Mouse (Mus musculus) limb, embryonic 13.5 days (tissue): ENCODE data around the gene Krt27. TPM values are rescaled to one million over a fixed set of nuclear protein-coding genes. Genes with fewer than 3 reads are reported as not detected.

Source experiments
- ATAC-seq: fragments of 200-750 bp; cut with Nextera tagmentation; 2 replicates; pipeline ENCODE4 v1.8.0; 2017; ENCODE audit warnings: low read depth, moderate number of reproducible peaks, moderate TSS enrichment; ENCODE audit not compliant: low FRiP score
- H3K27ac ChIP-seq: fragments of 300-500 bp; sonication (generic); 2 replicates; pipeline ENCODE4 v1.5.1; 2015; ENCODE audit warnings: inconsistent platforms, mild to moderate bottlenecking, moderate library complexity
- H3K27me3 ChIP-seq: fragments of 300-500 bp; sonication (generic); 2 replicates; pipeline ENCODE4 v1.6.1; 2015; ENCODE audit warnings: mild to moderate bottlenecking, inconsistent platforms
- H3K36me3 ChIP-seq: fragments of 300-500 bp; sonication (generic); 2 replicates; pipeline ENCODE4 v1.6.1; 2015; ENCODE audit warnings: inconsistent platforms, mild to moderate bottlenecking, moderate library complexity
- H3K4me1 ChIP-seq: fragments of 300-500 bp; sonication (generic); 2 replicates; pipeline ENCODE4 v1.6.1; 2015; ENCODE audit warnings: inconsistent platforms
- H3K4me2 ChIP-seq: fragments of 300-500 bp; sonication (generic); replicated peaks from 2 replicates; pipeline ENCODE4 v1.6.1; 2015; ENCODE audit warnings: inconsistent platforms, mild to moderate bottlenecking, moderate library complexity
- H3K4me3 ChIP-seq: fragments of 300-500 bp; sonication (generic); 2 replicates; pipeline ENCODE4 v1.5.1; 2015; ENCODE audit warnings: moderate library complexity, mild to moderate bottlenecking, inconsistent platforms
- H3K9ac ChIP-seq: fragments of 300-500 bp; sonication (generic); 2 replicates; pipeline ENCODE4 v1.6.1; 2015; ENCODE audit warnings: mild to moderate bottlenecking, inconsistent platforms
- H3K9me3 ChIP-seq: fragments of 300-500 bp; sonication (generic); 2 replicates; pipeline ENCODE4 v1.6.1; 2016; ENCODE audit warnings: inconsistent platforms
- WGBS: fragments of 180-500 bp; shearing (Covaris S2); methylation state at CpG from one replicate; pipeline ENCODE4 v1.1.7; 2015; 5-methylcytosine and 5-hydroxymethylcytosine counted together
- polyA plus RNA-seq: library from polyadenylated mRNA; unstranded; fragments of >200 nt; fragmentation: Nextera tagmentation; extraction: Ambion mirVana; gene quantifications from 2 replicates; pipeline ENCODE4 v1.2.1, GENCODE M21; 2015

Krt27 gene
- polyA plus RNA-seq, result not detected in 2 replicates

- H3K9ac ChIP-seq, result no peak within 1 kb of the TSS
- H3K4me1 ChIP-seq, result no peaks in the 10 kb centered on the region
- no peaks in the 10 kb centered on the region for H3K9me3 ChIP-seq
- no peak within 1 kb of the TSS for H3K4me3 ChIP-seq
- peaks cover 11% of the 10 kb centered on the region; the same call in 1 of the 2 replicates for H3K27me3 ChIP-seq
- H3K36me3 ChIP-seq, result no peaks in the 10 kb centered on the region
- ATAC-seq, result no peak
- WGBS, result 76% methylated on average over 12 of the region's 12 CpGs
- no peak within 1 kb of the TSS for H3K4me2 ChIP-seq
- no peak within 1 kb of the TSS for H3K27ac ChIP-seq
Measured at GRCm38 (mm10) chr11:99351004-99351403, at the start of gene Krt27. Gene Krt27, minus strand, starts transcription at chr11:99351104.

GRCm38 (mm10) chr11:99399956-99400549 lies 49.1 kb upstream of the Krt27 start:
- no peaks in the 10 kb centered on the region for H3K36me3 ChIP-seq
- H3K4me3 ChIP-seq, result no peak overlapping the region
- H3K27ac ChIP-seq, result no peak overlapping the region
- H3K9me3 ChIP-seq, result no peaks in the 10 kb centered on the region
- H3K4me1 ChIP-seq, result no peaks in the 10 kb centered on the region
- ATAC-seq, result no peak
- peaks cover 17% of the 10 kb centered on the region; the same call in 1 of the 2 replicates for H3K27me3 ChIP-seq
- 86% methylated on average over 13 of the region's 13 CpGs for WGBS
- H3K4me2 ChIP-seq, result no peak overlapping the region
- no peak overlapping the region for H3K9ac ChIP-seq

- ATAC-seq, result no peak
- Histone ChIP-seq H3K9me3 (no peaks in the 10 kb centered on the region), H3K36me3 (no peaks in the 10 kb centered on the region), H3K27ac (no peak overlapping the region), H3K9ac (no peak overlapping the region), H3K4me2 (no peak overlapping the region), H3K4me3 (no peak overlapping the region), H3K4me1 (no peaks in the 10 kb centered on the region), H3K27me3 (peaks cover 17% of the 10 kb centered on the region; the same call in 1 of the 2 replicates)
- WGBS, result 67% methylated on average over 8 of the region's 8 CpGs
Measured at GRCm38 (mm10) chr11:99398832-99399231, 47.9 kb upstream of the Krt27 start.

- Histone ChIP-seq H3K4me2 (no peak overlapping the region), H3K9me3 (no peaks in the 10 kb centered on the region), H3K4me1 (no peaks in the 10 kb centered on the region), H3K9ac (no peak overlapping the region), H3K27ac (no peak overlapping the region), H3K27me3 (peaks cover 14% of the 10 kb centered on the region; the same call in 1 of the 2 replicates), H3K4me3 (no peak overlapping the region), H3K36me3 (no peaks in the 10 kb centered on the region)
- no peak for ATAC-seq
- 77% methylated on average over 3 of the region's 3 CpGs for WGBS
Measured at GRCm38 (mm10) chr11:99398084-99398483, 47.2 kb upstream of the Krt27 start.

- Histone ChIP-seq H3K27ac (no peak overlapping the region), H3K36me3 (no peaks in the 10 kb centered on the region), H3K9ac (no peak overlapping the region), H3K4me1 (no peaks in the 10 kb centered on the region), H3K27me3 (peaks cover 14% of the 10 kb centered on the region; the same call in 1 of the 2 replicates), H3K4me2 (no peak overlapping the region), H3K9me3 (no peaks in the 10 kb centered on the region), H3K4me3 (no peak overlapping the region)
- ATAC-seq, result no peak
- 82% methylated on average over 2 of the region's 2 CpGs for WGBS
Measured at GRCm38 (mm10) chr11:99396661-99397060, 45.8 kb upstream of the Krt27 start.

GRCm38 (mm10) chr11:99396034-99396433 lies 45.1 kb upstream of the Krt27 start:
- H3K9ac ChIP-seq, result no peak overlapping the region
- H3K36me3 ChIP-seq, result no peaks in the 10 kb centered on the region
- no peaks in the 10 kb centered on the region for H3K9me3 ChIP-seq
- no peaks in the 10 kb centered on the region for H3K4me1 ChIP-seq
- peaks cover 14% of the 10 kb centered on the region; the same call in 1 of the 2 replicates for H3K27me3 ChIP-seq
- no peak overlapping the region for H3K27ac ChIP-seq
- ATAC-seq, result no peak
- no peak overlapping the region for H3K4me3 ChIP-seq
- no peak overlapping the region for H3K4me2 ChIP-seq
- 32% methylated on average over 3 of the region's 3 CpGs for WGBS

- WGBS, result 86% methylated on average over 10 of the region's 10 CpGs
Measured at GRCm38 (mm10) chr11:99392492-99392891, 41.6 kb upstream of the Krt27 start.

GRCm38 (mm10) chr11:99391375-99391774 lies 40.5 kb upstream of the Krt27 start:
- Histone ChIP-seq H3K4me2 (no peak overlapping the region), H3K9me3 (no peaks in the 10 kb centered on the region), H3K27me3 (no peaks in the 10 kb centered on the region; the same call in 1 of the 2 replicates), H3K4me1 (peaks cover 5% of the 10 kb centered on the region; the same call in 1 of the 2 replicates), H3K36me3 (no peaks in the 10 kb centered on the region), H3K9ac (no peak overlapping the region), H3K27ac (no peak overlapping the region), H3K4me3 (no peak overlapping the region)
- ATAC-seq, result no peak
- 79% methylated on average over 6 of the region's 6 CpGs for WGBS

More at GRCm38 (mm10) chr11:99392492-99392891, 41.6 kb upstream of the Krt27 start:
- Histone ChIP-seq H3K36me3 (no peaks in the 10 kb centered on the region), H3K9ac (no peak overlapping the region), H3K4me2 (no peak overlapping the region), H3K4me3 (no peak overlapping the region), H3K27ac (no peak overlapping the region), H3K4me1 (no peaks in the 10 kb centered on the region), H3K9me3 (no peaks in the 10 kb centered on the region), H3K27me3 (no peaks in the 10 kb centered on the region; the same call in 1 of the 2 replicates)
- no peak for ATAC-seq

- Histone ChIP-seq H3K27me3 (no peaks in the 10 kb centered on the region; the same call in 1 of the 2 replicates), H3K9me3 (no peaks in the 10 kb centered on the region), H3K4me2 (no peak overlapping the region), H3K4me3 (no peak overlapping the region), H3K36me3 (no peaks in the 10 kb centered on the region), H3K27ac (no peak overlapping the region), H3K4me1 (peaks cover 5% of the 10 kb centered on the region; the same call in 1 of the 2 replicates), H3K9ac (no peak overlapping the region)
- WGBS, result 76% methylated on average over 7 of the region's 7 CpGs
- ATAC-seq, result no peak
Measured at GRCm38 (mm10) chr11:99390866-99391265, 40.0 kb upstream of the Krt27 start.

- Histone ChIP-seq H3K9ac (no peak within 1 kb of the TSS; the same call in 1 of the 2 replicates), H3K27me3 (peaks cover 1% of the 10 kb centered on the region; the same call in 1 of the 2 replicates), H3K4me1 (peaks cover 5% of the 10 kb centered on the region; the same call in 1 of the 2 replicates), H3K9me3 (no peaks in the 10 kb centered on the region), H3K36me3 (no peaks in the 10 kb centered on the region), H3K4me3 (no peak within 1 kb of the TSS), H3K4me2 (no peak within 1 kb of the TSS), H3K27ac (no peak within 1 kb of the TSS)
- 82% methylated on average over 4 of the region's 4 CpGs for WGBS
- no peak for ATAC-seq
Measured at GRCm38 (mm10) chr11:99389264-99389663, 38.4 kb upstream of the Krt27 start, which contains the start of gene Krt10. Gene Krt10, minus strand, starts transcription at chr11:99389364.

GRCm38 (mm10) chr11:99388661-99389060 lies 37.8 kb upstream of the Krt27 start:
- Histone ChIP-seq H3K36me3 (no peaks in the 10 kb centered on the region), H3K9me3 (no peaks in the 10 kb centered on the region), H3K4me3 (no peak overlapping the region), H3K9ac (no peak overlapping the region), H3K4me2 (no peak overlapping the region), H3K4me1 (peaks cover 5% of the 10 kb centered on the region; the same call in 1 of the 2 replicates), H3K27ac (no peak overlapping the region), H3K27me3 (peaks cover 3% of the 10 kb centered on the region; the same call in 1 of the 2 replicates)
- WGBS, result 92% methylated on average over 18 of the region's 18 CpGs
- no peak for ATAC-seq

- Histone ChIP-seq H3K4me3 (peak overlapping the region; percentile 60), H3K9me3 (no peaks in the 10 kb centered on the region), H3K9ac (peak overlapping the region; percentile 84), H3K36me3 (no peaks in the 10 kb centered on the region), H3K4me1 (peaks cover 5% of the 10 kb centered on the region; the same call in 1 of the 2 replicates), H3K4me2 (peak overlapping the region; percentile 72), H3K27me3 (peaks cover 17% of the 10 kb centered on the region), H3K27ac (peak overlapping the region; percentile 98)
- under 1% methylated on average over 70 of the region's 71 CpGs for WGBS
- peak; percentile 91 for ATAC-seq
Measured at GRCm38 (mm10) chr11:99385813-99386721, 35.2 kb upstream of the Krt27 start.
